Mouse (Mus musculus): ENCODE measurements around the gene Mrnip. TPM values are rescaled to one million over a fixed set of nuclear protein-coding genes. Genes with fewer than 3 reads are reported as not detected.

Gene Mrnip
- polyA plus RNA-seq, 2 experiments from 2014 or later: 7.9 to 11.7 TPM

GRCm38 (mm10) chr11:50161578-50162304, 12.5 kb upstream of the Mrnip start:
- peak; percentile 67 for ATAC-seq

DNA sequence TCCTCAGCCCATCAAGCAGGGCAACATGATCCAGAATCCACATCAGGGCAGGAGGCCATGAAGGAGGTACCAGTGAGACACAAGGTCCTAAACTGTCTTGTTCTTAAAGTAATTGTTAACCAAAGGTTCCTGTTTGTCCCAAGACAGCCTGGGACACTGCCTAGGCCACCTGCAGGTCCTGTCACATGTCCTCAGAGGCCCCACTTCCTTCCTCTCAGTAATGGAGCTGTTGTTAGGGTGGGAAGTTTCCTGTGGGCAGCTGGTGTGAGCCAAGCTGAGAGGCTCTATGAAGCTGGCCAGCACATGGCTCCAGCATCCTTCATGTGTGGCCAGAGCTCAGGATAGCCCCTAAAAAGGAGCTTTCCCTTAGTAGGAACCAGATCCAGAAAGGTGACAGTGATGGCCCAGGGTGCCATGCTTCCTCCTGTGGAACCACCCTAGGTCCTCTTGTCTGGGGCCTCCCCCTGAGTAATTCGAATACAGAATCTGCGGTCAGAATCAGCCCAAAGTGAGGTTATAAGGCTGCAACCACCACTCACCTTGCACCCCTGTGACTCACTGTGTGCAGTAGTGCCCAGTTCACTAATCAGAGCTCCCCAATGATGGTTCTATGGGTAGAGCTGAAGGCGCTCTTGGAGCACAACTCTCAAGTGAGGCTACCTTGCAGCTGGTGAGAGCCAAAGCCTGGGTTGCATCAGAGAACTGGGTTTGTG, 11.8 kb upstream of the Mrnip start:
- no peak for ATAC-seq

- ATAC-seq: no peak
Observed at GRCm38 (mm10) chr11:50168352-50168751, 5.9 kb upstream of the Mrnip start.

DNA sequence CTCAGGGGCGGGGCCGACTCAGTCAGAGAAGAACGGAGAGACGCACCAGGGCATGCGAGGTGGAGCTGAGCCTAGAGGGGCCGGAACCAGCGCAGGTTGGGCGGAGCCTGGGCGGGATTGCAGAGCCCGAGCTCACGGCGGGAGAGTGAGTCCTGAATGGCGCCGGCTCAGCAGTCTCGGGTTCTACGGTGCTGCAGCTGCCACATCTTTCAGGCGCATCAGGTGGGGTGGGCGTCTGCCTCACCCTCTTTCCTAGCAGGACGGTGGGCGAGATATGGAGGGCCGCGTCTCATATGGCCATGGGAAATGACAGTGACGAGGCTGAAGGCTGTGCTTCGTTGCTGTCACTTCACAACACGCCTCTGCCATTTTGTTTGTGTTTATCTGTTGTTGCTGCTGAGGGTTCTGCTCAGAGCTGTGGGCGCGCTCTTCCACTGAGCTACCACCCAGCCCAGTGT, 515 bp downstream of the Mrnip start:
- ATAC-seq: peak; percentile 99

- ATAC-seq: no peak
Observed at GRCm38 (mm10) chr11:50176351-50176750, 2.1 kb downstream of the Mrnip start.

GRCm38 (mm10) chr11:50177111-50177510, 2.9 kb downstream of the Mrnip start:
- no peak for ATAC-seq

- ATAC-seq: no peak
Observed at GRCm38 (mm10) chr11:50178532-50179488, 4.6 kb downstream of the Mrnip start.

DNA sequence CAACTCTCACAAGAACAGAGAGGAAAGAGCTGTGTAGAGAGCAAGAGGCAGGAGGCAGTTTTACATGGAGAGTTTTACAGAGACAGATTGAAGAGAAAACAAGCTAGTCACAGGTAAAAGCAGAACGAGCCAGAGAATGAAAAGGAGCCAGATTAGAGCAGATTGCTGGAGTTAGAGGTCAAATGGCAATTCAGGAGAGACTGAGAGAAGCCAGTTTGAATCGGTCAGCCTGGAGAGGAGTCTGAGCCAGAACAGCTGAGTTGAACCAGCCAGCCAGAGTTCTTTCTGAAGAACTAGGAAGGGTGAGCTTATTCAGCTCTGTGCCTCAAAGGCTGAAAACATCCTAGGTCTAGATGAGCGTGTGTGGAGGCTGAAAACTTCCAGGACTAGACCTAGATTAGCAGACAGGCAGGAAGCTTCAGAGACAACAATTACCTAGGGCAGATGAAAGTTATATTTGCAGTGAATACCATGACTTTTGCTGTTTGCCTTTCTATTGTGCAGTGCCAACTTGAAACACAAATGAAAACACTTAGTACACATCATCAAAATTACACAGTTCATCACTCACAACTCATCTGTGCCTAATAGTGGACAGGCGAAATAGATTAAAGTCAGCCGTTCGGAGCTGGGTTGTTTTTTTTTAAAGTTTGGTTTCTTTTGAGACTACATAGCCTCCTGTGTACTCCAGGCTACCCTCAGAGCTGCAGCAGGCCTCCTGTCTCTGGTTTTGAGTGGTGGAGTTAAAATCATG, 6.4 kb downstream of the Mrnip start:
- ATAC-seq: no peak

DNA sequence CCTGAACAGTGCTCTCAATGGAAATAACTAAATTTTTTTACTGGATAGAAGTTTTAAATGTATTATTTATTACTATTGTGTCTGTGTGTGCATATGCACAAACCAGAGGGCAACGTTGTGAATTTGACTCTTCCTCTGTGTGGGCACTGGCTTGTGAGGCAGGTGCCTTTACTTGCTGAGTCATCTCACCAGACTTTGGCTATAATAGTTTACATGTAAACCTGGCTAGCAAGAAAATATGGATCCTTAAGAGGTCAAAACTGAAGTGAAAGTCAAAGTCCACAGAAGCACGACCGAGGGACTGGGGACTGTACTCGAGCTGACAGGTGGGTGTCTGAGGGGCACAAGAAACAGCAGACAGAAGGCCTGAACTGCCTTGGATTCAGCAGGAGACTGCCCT, 8.5 kb downstream of the Mrnip start:
- ATAC-seq: no peak

- no peak for ATAC-seq
Observed at GRCm38 (mm10) chr11:50184788-50185187, 10.5 kb downstream of the Mrnip start.

- no peak for ATAC-seq
Observed at GRCm38 (mm10) chr11:50188682-50189081, 14.4 kb downstream of the Mrnip start.

DNA sequence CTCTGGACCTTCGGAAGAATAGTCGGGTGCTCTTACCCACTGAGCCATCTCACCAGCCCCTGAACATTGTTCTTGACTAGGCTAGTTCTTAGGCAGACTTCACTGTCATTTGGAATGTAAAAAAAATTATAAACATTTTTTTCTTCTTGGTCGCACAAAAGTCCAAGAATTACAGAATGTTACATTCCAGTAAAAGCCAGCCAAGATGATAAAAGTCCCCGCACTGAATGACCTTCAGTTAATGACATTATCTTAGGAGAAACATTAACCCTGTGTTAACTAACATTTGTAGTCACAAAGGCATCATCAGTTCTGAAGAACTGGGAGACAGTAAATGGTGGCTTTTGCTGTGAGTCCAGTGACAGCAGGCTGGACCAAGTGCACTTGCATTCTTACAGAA, 16.1 kb downstream of the Mrnip start:
- no peak for ATAC-seq

- ATAC-seq: no peak
Observed at GRCm38 (mm10) chr11:50192278-50192677, 18.0 kb downstream of the Mrnip start.

DNA sequence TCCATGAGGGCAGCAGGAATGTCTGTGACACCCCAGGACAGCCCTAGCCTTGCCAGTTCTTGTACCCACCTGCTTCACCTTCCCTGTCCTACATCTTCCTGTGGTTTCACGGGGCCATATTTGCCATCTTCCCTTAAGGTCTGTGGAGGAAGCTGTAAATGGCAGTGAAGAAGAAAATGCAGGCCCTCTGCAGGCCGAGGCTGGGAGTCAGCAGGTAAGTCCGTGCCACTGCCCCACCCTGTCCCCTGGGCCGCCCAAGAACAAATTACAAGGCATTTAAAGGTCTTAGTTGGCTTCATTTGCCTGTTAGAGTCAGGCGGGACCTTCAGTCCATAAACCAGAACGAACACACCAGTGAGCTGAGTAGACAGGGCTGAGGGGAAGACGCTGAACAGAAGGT, 19.8 kb downstream of the Mrnip start:
- ATAC-seq: no peak

GRCm38 (mm10) chr11:50194793-50195192, 20.5 kb downstream of the Mrnip start:
- no peak for ATAC-seq

DNA sequence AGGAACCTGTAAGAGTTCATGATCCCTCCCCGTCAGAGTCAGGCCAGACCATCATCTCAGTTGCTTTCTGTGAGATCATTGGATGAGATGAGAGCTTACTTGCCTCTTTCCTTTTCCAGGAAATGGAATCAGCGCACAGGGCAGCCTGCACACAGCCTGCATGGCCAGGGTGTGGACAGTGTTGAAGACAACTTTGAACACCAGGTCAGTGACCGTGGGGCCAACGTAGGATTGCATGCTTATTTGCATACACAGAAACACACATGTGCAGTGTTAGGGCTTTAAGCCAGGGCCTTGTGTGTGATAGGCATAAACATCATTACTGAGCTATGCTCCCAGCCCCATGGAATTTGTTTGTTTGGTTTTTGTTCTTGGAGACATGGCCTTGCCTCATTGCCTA, 23.3 kb downstream of the Mrnip start:
- no peak for ATAC-seq

- ATAC-seq: no peak
Observed at GRCm38 (mm10) chr11:50198219-50198846, 24.1 kb downstream of the Mrnip start.

GRCm38 (mm10) chr11:50198916-50199315, 24.7 kb downstream of the Mrnip start:
- no peak for ATAC-seq

- no peak for ATAC-seq
Observed at GRCm38 (mm10) chr11:50200613-50201012, 26.4 kb downstream of the Mrnip start.

- ATAC-seq: no peak
Observed at GRCm38 (mm10) chr11:50201590-50201989, 27.3 kb downstream of the Mrnip start.

- ATAC-seq: no peak
Observed at GRCm38 (mm10) chr11:50203302-50203827, 29.1 kb downstream of the Mrnip start.
